Mouse (Mus musculus): ENCODE results near the gene Gm266.

DNA sequence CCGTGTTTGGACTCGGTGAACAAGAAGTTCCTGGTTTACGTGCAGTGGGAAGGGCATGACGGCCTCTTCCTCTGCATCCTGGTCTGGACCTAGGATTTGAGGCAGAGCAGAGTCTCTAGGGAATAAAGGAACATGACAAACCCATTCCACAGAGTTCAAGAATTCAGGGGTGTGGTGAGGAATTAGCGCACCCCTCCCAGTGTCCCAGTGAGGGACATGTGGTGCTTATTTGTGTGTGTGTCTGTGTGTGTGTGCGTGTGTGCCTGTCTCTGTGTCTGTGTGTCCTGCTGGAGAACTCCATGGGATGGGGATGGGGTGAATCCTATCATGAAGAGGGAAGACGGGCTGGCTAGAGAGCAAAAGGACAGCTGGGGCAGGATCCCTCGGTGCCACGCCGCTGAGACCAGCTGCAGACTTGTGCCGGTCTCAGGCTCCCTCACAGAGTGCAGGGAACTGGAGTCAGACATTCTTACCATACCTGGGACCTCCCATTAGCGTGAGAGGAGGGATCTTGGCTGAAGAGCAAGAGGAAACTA is 30.2 kb downstream of the Gm266 start:
- TF ChIP-seq POLR2A (IDR thresholded peaks at IDR 0.05; ENCODE audit: low read depth, low read length) (no peak), CTCF (conservative IDR thresholded peaks at IDR 0.05; ENCODE audit: insufficient read depth, insufficient read length, low read depth, low read length) (no peak)

All from kidney, adult 2 months (tissue).